Mouse (Mus musculus) granulocyte monocyte progenitor cell, adult 5-6 weeks (primary cell): ENCODE data around the gene Sytl3. TPM values are rescaled to one million over a fixed set of nuclear protein-coding genes. Genes with fewer than 3 reads are reported as not detected.
"Not testable (repeated sequence)": the region's sequence is repeated elsewhere in the genome, so short reads cannot be mapped to it uniquely, and the experiment has no call there.

Source experiments
- ATAC-seq: replicated peaks from 2 replicates; pipeline ENCODE4 v1.8.0; 2016; ENCODE audit warnings: mild to moderate bottlenecking, moderate TSS enrichment, inconsistent platforms; ENCODE audit not compliant: poor library complexity, severe bottlenecking
- total RNA-seq, 2 experiments: library from RNA; stranded (forward) in 1 of 2; stranded (reverse) in 1 of 2; fragments of 200-712, 200-1000 nt in 1 of 2; fragments of >200 nt in 1 of 2; fragmentation: Nextera tagmentation in 1 of 2; gene quantifications; 2 replicates each; pipeline ENCODE4 v1.2.3; 2014 to 2017

Sytl3 gene
- total RNA-seq, 2 experiments from 2014 or later, result 0.21 TPM; not detected in 1

- ATAC-seq, result not testable (repeated sequence)
Observed at GRCm38 (mm10) chr17:6644673-6645072, 14.2 kb upstream of the Sytl3 start.

- not testable (repeated sequence) for ATAC-seq
Observed at GRCm38 (mm10) chr17:6645668-6646067, 13.2 kb upstream of the Sytl3 start.

- not testable (repeated sequence) for ATAC-seq
Observed at GRCm38 (mm10) chr17:6646841-6647240, 12.1 kb upstream of the Sytl3 start.

GRCm38 (mm10) chr17:6647452-6647851, 11.4 kb upstream of the Sytl3 start:
- ATAC-seq, result not testable (repeated sequence)

GRCm38 (mm10) chr17:6650904-6651565, 7.9 kb upstream of the Sytl3 start:
- ATAC-seq, result not testable (repeated sequence)

- not testable (repeated sequence) for ATAC-seq
Observed at GRCm38 (mm10) chr17:6653341-6653946, 5.4 kb upstream of the Sytl3 start.

GRCm38 (mm10) chr17:6655087-6655511, 3.8 kb upstream of the Sytl3 start:
- peak; percentile 75 for ATAC-seq

- ATAC-seq, result peak; percentile 91
Observed at GRCm38 (mm10) chr17:6655567-6656281, 3.2 kb upstream of the Sytl3 start, which contains the start of gene Dynlt1f. Dynlt1f (minus strand) TSS chr17:6655900.

GRCm38 (mm10) chr17:6656471-6656870, 2.4 kb upstream of the Sytl3 start:
- not testable (repeated sequence) for ATAC-seq

- ATAC-seq, result not testable (repeated sequence)
Observed at GRCm38 (mm10) chr17:6660589-6660988, 1.7 kb downstream of the Sytl3 start.

GRCm38 (mm10) chr17:6661093-6661816, 2.4 kb downstream of the Sytl3 start:
- not testable (repeated sequence) for ATAC-seq

GRCm38 (mm10) chr17:6662840-6663239, 3.9 kb downstream of the Sytl3 start:
- not testable (repeated sequence) for ATAC-seq

GRCm38 (mm10) chr17:6665389-6665788, 6.5 kb downstream of the Sytl3 start:
- ATAC-seq, result not testable (repeated sequence)

GRCm38 (mm10) chr17:6668522-6668921, 9.6 kb downstream of the Sytl3 start:
- peak; percentile 44; the same call in 1 of the 2 replicates for ATAC-seq

GRCm38 (mm10) chr17:6674297-6674696, 15.4 kb downstream of the Sytl3 start:
- not testable (repeated sequence) for ATAC-seq

- peak; percentile 99 for ATAC-seq
Observed at GRCm38 (mm10) chr17:6678063-6678462, 19.2 kb downstream of the Sytl3 start.

GRCm38 (mm10) chr17:6681721-6682120, 22.8 kb downstream of the Sytl3 start:
- ATAC-seq, result not testable (repeated sequence)

- ATAC-seq, result not testable (repeated sequence)
Observed at GRCm38 (mm10) chr17:6683702-6684101, 24.8 kb downstream of the Sytl3 start.

GRCm38 (mm10) chr17:6684464-6685287, 25.8 kb downstream of the Sytl3 start:
- peak; percentile 39; the same call in 1 of the 2 replicates for ATAC-seq
